7 mouse cellular contexts compared by ENCODE assay signal in genomic region chr4:118292741-118293306, GRCm38 (mm10). TPM values are rescaled to one million over a fixed set of nuclear protein-coding genes. Genes with fewer than 3 reads are reported as not detected.
DNase-seq lines count a peak whose midpoint lies in the region; TF ChIP-seq lines count a peak whose summit lies in the region.

No protein-coding gene starts in this region.

- DNase-seq in CD4-positive, CD25-positive, alpha-beta regulatory T cell, adult 2 months (ENCODE audit: low read depth, low spot score): peak; percentile 92
- DNase-seq in MEL-GATA-1-ER (ENCODE audit: extremely low read depth, low read depth): peak; percentile 32
- DNase-seq in cerebellum, adult 2 months: peak; percentile 71 to 82
- peak; percentile 74 for DNase-seq in gastrocnemius, adult 18-20 months (ENCODE audit: low spot score)
- peak; percentile 80 for DNase-seq in layer of hippocampus, adult 9-10 months (ENCODE audit: low spot score)
- DNase-seq in lung, postnatal 25 days (ENCODE audit: low spot score): peak; percentile 79
- DNase-seq in spleen, adult 12 weeks (ENCODE audit: low spot score): peak; percentile 51

- H3K27me3 ChIP-seq in cerebellum, adult 2 months (ENCODE audit: control insufficient read depth, insufficient read depth, low read length): no peaks in the 10 kb centered on the region; the same call in 1 of the 2 replicates

- no peak for TF ChIP-seq POLR2A in cerebellum, adult 2 months (IDR thresholded peaks at IDR 0.05; ENCODE audit: borderline replicate concordance, insufficient read depth, low read length)

- 9% methylated on average over 11 of the region's 11 CpGs for WGBS in cerebellum, adult 2 months

- TF ChIP-seq CTCF in cerebellum, adult 2 months (IDR thresholded peaks at IDR 0.05; ENCODE audit: borderline replicate concordance, insufficient read depth, low read depth, low read length): peak; percentile 99

- H3K4me3 ChIP-seq in cerebellum, adult 2 months (replicated peaks; ENCODE audit: insufficient read depth, low read depth, low read length): no peak overlapping the region

- H3K27ac ChIP-seq in cerebellum, adult 2 months (ENCODE audit: insufficient read depth, low read length): no peak overlapping the region

- no peaks in the 10 kb centered on the region for H3K4me1 ChIP-seq in cerebellum, adult 2 months (ENCODE audit: control insufficient read depth, insufficient read depth, low read length)

RNA-seq across cellular contexts. Expression of gene Ptprf, which starts 1.6 kb away (rescaled TPM):
- polyA plus RNA-seq in cerebellum, adult 2 months (2012; rRNA removed): 24.5 and 26.9 TPM in 2 replicates
- 1 to 10 TPM; 2.0 to 2.2 TPM for total RNA-seq in gastrocnemius, adult 18-20 months (2021)

Comparison
In these comparisons a context has a peak if more than half of its experiments do, and no peak if none do; other contexts are left out.
1. DNase-seq: peak in every context shown above with its lines; median percentile 92 in CD4-positive, CD25-positive, alpha-beta regulatory T cell, adult 2 months; 80 in layer of hippocampus, adult 9-10 months; 79 in lung, postnatal 25 days; 76 in cerebellum, adult 2 months; 74 in gastrocnemius, adult 18-20 months; 51 in spleen, adult 12 weeks; 32 in MEL-GATA-1-ER.